Mouse (Mus musculus): Measurements from ENCODE around the gene Tmem145. TPM values are rescaled to one million over a fixed set of nuclear protein-coding genes. Genes with fewer than 3 reads are reported as not detected.

Gene Tmem145
- polyA plus RNA-seq, 1 experiment from 2014 or later = 0.67 TPM

GRCm38 (mm10) chr7:25290911-25291310 lies 15.0 kb upstream of the Tmem145 start:
- H3K27ac ChIP-seq (replicated peaks) = no peak overlapping the region; the same call in 1 of the 2 replicates
- H3K36me3 ChIP-seq (ENCODE audit: control insufficient read depth, insufficient read depth, low read length) = peaks cover 65% of the 10 kb centered on the region
- TF ChIP-seq CTCF (IDR thresholded peaks at IDR 0.05; ENCODE audit: low read depth) = no peak
- no peak for TF ChIP-seq EP300 (optimal IDR thresholded peaks at IDR 0.05)
- H3K9ac ChIP-seq (ENCODE audit: low read length) = no peak overlapping the region
- no peak overlapping the region for H3K4me3 ChIP-seq (ENCODE audit: low read depth, low read length)
- H3K4me2 ChIP-seq (replicated peaks; ENCODE audit: low read depth) = no peak overlapping the region
- DNase-seq (ENCODE audit: low spot score) (peak; percentile 88), ATAC-seq (ENCODE audit: low FRiP score, low TSS enrichment) (peak; percentile 25)
- no peaks in the 10 kb centered on the region for H3K4me1 ChIP-seq (replicated peaks; ENCODE audit: control insufficient read depth, insufficient read depth)
- H3K9me3 ChIP-seq (ENCODE audit: control insufficient read depth, low read length) = no peaks in the 10 kb centered on the region
- WGBS = 56% methylated on average over 2 of the region's 2 CpGs
- no peaks in the 10 kb centered on the region for H3K27me3 ChIP-seq (ENCODE audit: control insufficient read depth, insufficient read depth, low read length)

- Histone ChIP-seq H3K4me2 (replicated peaks; ENCODE audit: low read depth) (no peak overlapping the region), H3K4me1 (replicated peaks; ENCODE audit: control insufficient read depth, insufficient read depth) (no peaks in the 10 kb centered on the region), H3K36me3 (ENCODE audit: control insufficient read depth, insufficient read depth, low read length) (peaks cover 54% of the 10 kb centered on the region), H3K4me3 (ENCODE audit: low read depth, low read length) (no peak overlapping the region), H3K9me3 (ENCODE audit: control insufficient read depth, low read length) (no peaks in the 10 kb centered on the region), H3K27me3 (ENCODE audit: control insufficient read depth, insufficient read depth, low read length) (no peaks in the 10 kb centered on the region), H3K27ac (replicated peaks) (no peak overlapping the region), H3K9ac (ENCODE audit: low read length) (no peak overlapping the region)
- 51% methylated on average over 7 of the region's 7 CpGs for WGBS
- ATAC-seq (ENCODE audit: low FRiP score, low TSS enrichment) = no peak
- DNase-seq (ENCODE audit: low spot score) = no peak
- no peak for TF ChIP-seq CTCF (IDR thresholded peaks at IDR 0.05; ENCODE audit: low read depth)
- TF ChIP-seq EP300 (optimal IDR thresholded peaks at IDR 0.05) = no peak
Observed at GRCm38 (mm10) chr7:25292107-25292506, 13.8 kb upstream of the Tmem145 start.

- DNase-seq (ENCODE audit: low spot score) (no peak), ATAC-seq (ENCODE audit: low FRiP score, low TSS enrichment) (no peak)
- Histone ChIP-seq H3K36me3 (ENCODE audit: control insufficient read depth, insufficient read depth, low read length) (peaks cover 43% of the 10 kb centered on the region), H3K4me2 (replicated peaks; ENCODE audit: low read depth) (no peak overlapping the region), H3K27me3 (ENCODE audit: control insufficient read depth, insufficient read depth, low read length) (no peaks in the 10 kb centered on the region), H3K9ac (ENCODE audit: low read length) (no peak overlapping the region), H3K4me1 (replicated peaks; ENCODE audit: control insufficient read depth, insufficient read depth) (no peaks in the 10 kb centered on the region), H3K4me3 (ENCODE audit: low read depth, low read length) (no peak overlapping the region), H3K9me3 (ENCODE audit: control insufficient read depth, low read length) (no peaks in the 10 kb centered on the region), H3K27ac (replicated peaks) (no peak overlapping the region)
- WGBS = 68% methylated on average over 10 of the region's 10 CpGs
- no peak for TF ChIP-seq CTCF (IDR thresholded peaks at IDR 0.05; ENCODE audit: low read depth)
- no peak for TF ChIP-seq EP300 (optimal IDR thresholded peaks at IDR 0.05)
Observed at GRCm38 (mm10) chr7:25293191-25293739, 12.6 kb upstream of the Tmem145 start.

- DNase-seq (ENCODE audit: low spot score) = no peak
- no peak for ATAC-seq (ENCODE audit: low FRiP score, low TSS enrichment)
- WGBS = 93% methylated on average over 4 of the region's 4 CpGs
- no peak for TF ChIP-seq EP300 (optimal IDR thresholded peaks at IDR 0.05)
- TF ChIP-seq CTCF (IDR thresholded peaks at IDR 0.05; ENCODE audit: low read depth) = no peak
- Histone ChIP-seq H3K4me1 (replicated peaks; ENCODE audit: control insufficient read depth, insufficient read depth) (no peaks in the 10 kb centered on the region), H3K27ac (replicated peaks) (no peak overlapping the region), H3K4me2 (replicated peaks; ENCODE audit: low read depth) (no peak overlapping the region), H3K9ac (ENCODE audit: low read length) (no peak overlapping the region), H3K36me3 (ENCODE audit: control insufficient read depth, insufficient read depth, low read length) (peaks cover 31% of the 10 kb centered on the region), H3K9me3 (ENCODE audit: control insufficient read depth, low read length) (no peaks in the 10 kb centered on the region), H3K4me3 (ENCODE audit: low read depth, low read length) (no peak overlapping the region), H3K27me3 (ENCODE audit: control insufficient read depth, insufficient read depth, low read length) (no peaks in the 10 kb centered on the region)
Observed at GRCm38 (mm10) chr7:25294495-25294894, 11.4 kb upstream of the Tmem145 start.

- 84% methylated on average over 12 of the region's 12 CpGs for WGBS
- Histone ChIP-seq H3K4me1 (replicated peaks; ENCODE audit: control insufficient read depth, insufficient read depth) (no peaks in the 10 kb centered on the region), H3K4me2 (replicated peaks; ENCODE audit: low read depth) (no peak overlapping the region), H3K9me3 (ENCODE audit: control insufficient read depth, low read length) (no peaks in the 10 kb centered on the region), H3K36me3 (ENCODE audit: control insufficient read depth, insufficient read depth, low read length) (peaks cover 28% of the 10 kb centered on the region), H3K27ac (replicated peaks) (no peak overlapping the region), H3K4me3 (ENCODE audit: low read depth, low read length) (no peak overlapping the region), H3K9ac (ENCODE audit: low read length) (no peak overlapping the region), H3K27me3 (ENCODE audit: control insufficient read depth, insufficient read depth, low read length) (no peaks in the 10 kb centered on the region)
- DNase-seq (ENCODE audit: low spot score) (no peak), ATAC-seq (ENCODE audit: low FRiP score, low TSS enrichment) (no peak)
- TF ChIP-seq EP300 (optimal IDR thresholded peaks at IDR 0.05) (no peak), CTCF (IDR thresholded peaks at IDR 0.05; ENCODE audit: low read depth) (no peak)
Observed at GRCm38 (mm10) chr7:25294960-25295722, 10.8 kb upstream of the Tmem145 start.

GRCm38 (mm10) chr7:25296945-25297453 lies 8.9 kb upstream of the Tmem145 start:
- Histone ChIP-seq H3K9me3 (ENCODE audit: control insufficient read depth, low read length) (no peaks in the 10 kb centered on the region), H3K4me2 (replicated peaks; ENCODE audit: low read depth) (peak overlapping the region; percentile 98), H3K27me3 (ENCODE audit: control insufficient read depth, insufficient read depth, low read length) (no peaks in the 10 kb centered on the region), H3K4me3 (ENCODE audit: low read depth, low read length) (peak overlapping the region; percentile 84), H3K36me3 (ENCODE audit: control insufficient read depth, insufficient read depth, low read length) (peaks cover 17% of the 10 kb centered on the region), H3K9ac (ENCODE audit: low read length) (peak overlapping the region; percentile 81), H3K4me1 (replicated peaks; ENCODE audit: control insufficient read depth, insufficient read depth) (no peaks in the 10 kb centered on the region), H3K27ac (replicated peaks) (peak overlapping the region; percentile 95)
- DNase-seq (ENCODE audit: low spot score) (peak; percentile 58), ATAC-seq (ENCODE audit: low FRiP score, low TSS enrichment) (peak; percentile 16)
- WGBS = under 1% methylated on average over 19 of the region's 21 CpGs
- TF ChIP-seq EP300 (optimal IDR thresholded peaks at IDR 0.05) (no peak), CTCF (IDR thresholded peaks at IDR 0.05; ENCODE audit: low read depth) (no peak)

All from stomach, postnatal 0 days (tissue).